Mouse (Mus musculus) kidney, adult 10 weeks (tissue): ENCODE results near the gene Gm266. TPM values are rescaled to one million over a fixed set of nuclear protein-coding genes. Genes with fewer than 3 reads are reported as not detected.

ENCODE experiments used
- polyA plus RNA-seq: library from polyadenylated mRNA; stranded (reverse); fragments of 350-450 nt; fragmentation: Illumina TruSeq; extraction: RNeasy Lipid Tissue Mini Kit (QIAGEN cat#74804); gene quantifications from one replicate; pipeline ENCODE4 v1.2.3, GENCODE M21; 2014; ENCODE audit warnings: low read depth, low replicate concordance

Gm266 gene
- polyA plus RNA-seq = 2.8 TPM

DNA sequence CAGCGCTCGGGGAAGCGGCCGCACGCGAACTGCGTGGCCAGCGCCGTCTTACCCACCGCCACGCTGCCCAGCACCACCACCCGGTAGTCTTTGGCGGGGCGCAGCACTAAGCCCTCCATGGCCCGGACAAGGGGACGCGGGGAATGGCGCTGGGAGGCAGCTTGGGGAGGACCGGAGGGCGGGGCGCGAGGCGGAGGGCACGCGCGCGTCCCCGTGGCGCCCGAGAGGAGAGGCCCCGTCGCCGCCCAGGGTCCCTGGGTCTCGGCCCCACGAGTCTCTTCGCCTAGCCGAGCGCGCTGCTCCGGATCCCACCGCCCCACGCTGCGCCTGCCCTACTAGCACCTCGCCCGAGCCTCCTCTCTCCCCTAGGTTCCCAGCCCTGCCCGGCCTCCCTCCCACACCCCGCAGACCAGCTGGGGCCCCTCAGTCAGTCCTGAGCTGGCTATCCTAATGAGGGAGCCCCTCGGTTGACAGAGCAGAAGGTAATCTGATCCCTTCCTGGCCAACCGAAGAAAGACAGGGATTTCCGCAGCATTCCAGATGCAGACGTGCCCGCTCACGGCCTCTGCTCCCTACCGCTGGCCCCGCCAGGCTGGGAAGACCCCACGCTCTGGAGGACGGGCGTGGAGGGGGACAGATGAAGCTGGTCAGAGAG lies at the start of gene Gm266:
TSS of gene Gm266 (minus strand) at position 172 of the 655 bp plus-strand sequence.

DNA sequence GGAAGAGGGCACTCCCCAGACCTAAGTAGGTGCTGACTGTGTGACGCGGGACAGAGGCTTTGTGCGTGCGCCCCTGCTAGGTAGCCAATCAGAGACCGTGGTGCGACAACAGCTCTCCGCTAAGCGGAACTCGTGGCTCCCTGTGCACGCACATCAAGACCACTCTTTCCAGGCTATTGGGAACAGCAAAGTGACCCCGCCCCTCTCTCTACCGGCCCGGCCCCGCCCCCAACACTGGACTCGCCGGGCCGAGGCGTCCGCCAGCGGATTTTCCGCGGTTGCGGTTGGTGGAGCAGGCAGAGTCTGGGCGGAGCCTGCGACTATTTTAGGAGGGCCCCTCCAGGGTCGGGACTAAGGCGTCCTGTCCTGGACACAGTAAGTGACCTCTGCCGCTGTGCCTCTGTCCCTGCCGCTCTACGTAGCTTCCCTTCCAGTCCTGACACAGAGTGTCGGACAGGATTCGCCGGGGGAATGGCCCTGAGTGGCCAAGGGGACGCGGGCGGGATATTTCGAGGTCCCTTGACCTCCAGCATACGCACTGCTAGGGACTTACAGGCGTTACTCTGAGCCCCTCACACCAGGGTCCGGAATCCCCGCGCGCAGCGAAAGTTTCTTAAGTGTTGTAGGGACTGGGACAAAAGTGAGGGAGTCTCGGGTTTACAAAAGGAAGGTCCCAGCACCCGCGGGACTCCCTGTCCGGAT lies 43.2 kb downstream of the Gm266 start, which contains the start of gene Tnfaip2:
TSS of gene Tnfaip2 (plus strand) at position 161 of the 702 bp plus-strand sequence.

Other genes starting within 250 kb of the Gm266 start
- 0.61 TPM for gene Amn, start 214.7 kb downstream of the Gm266 start, polyA plus RNA-seq
- 8.8 TPM for gene Cdc42bpb, start 108.1 kb downstream of the Gm266 start, polyA plus RNA-seq
- gene Lbhd2, start 79.0 kb downstream of the Gm266 start, polyA plus RNA-seq = not detected
- gene Exoc3l4, start 68.8 kb downstream of the Gm266 start, polyA plus RNA-seq = 0.28 TPM
- gene Tnfaip2, start 43.4 kb downstream of the Gm266 start, polyA plus RNA-seq = 6.7 TPM
- 610 TPM for gene Eif5, start 52.2 kb upstream of the Gm266 start, polyA plus RNA-seq
- gene Mark3, start 88.7 kb upstream of the Gm266 start, polyA plus RNA-seq = 228 TPM
- gene Ckb, start 186.5 kb upstream of the Gm266 start, polyA plus RNA-seq = 1.2 TPM
- gene Trmt61a, start 192.3 kb upstream of the Gm266 start, polyA plus RNA-seq = 0.28 TPM
- 17.7 TPM for gene Bag5, start 227.4 kb upstream of the Gm266 start, polyA plus RNA-seq
- 34.8 TPM for gene Apopt1, start 227.4 kb upstream of the Gm266 start, polyA plus RNA-seq